Mouse (Mus musculus) retina, postnatal 1 day (tissue): ENCODE results near the gene Atf7ip2.
A peak's percentile ranks its signal among the peaks of the same experiment; 100 is the strongest.
"Not testable (repeated sequence)": the region's sequence is repeated elsewhere in the genome, so short reads cannot be mapped to it uniquely, and the experiment has no call there.

ENCODE experiments used
- DNase-seq: peaks from one replicate; pipeline ENCODE4 v3.0.0-alpha.2; 2012

Atf7ip2 gene

GRCm38 (mm10) chr16:10192679-10193506, at the start of gene Atf7ip2:
Atf7ip2 (plus strand) TSS chr16:10192712.
- peak; percentile 93 for DNase-seq

- DNase-seq = no peak
These were observed 49.3 kb upstream of the Atf7ip2 start for GRCm38 (mm10) chr16:10143166-10143565.

GRCm38 (mm10) chr16:10147401-10147800, 45.1 kb upstream of the Atf7ip2 start:
- DNase-seq = no peak

- DNase-seq = no peak
These were observed 23.2 kb upstream of the Atf7ip2 start for GRCm38 (mm10) chr16:10169123-10169905.

DNA sequence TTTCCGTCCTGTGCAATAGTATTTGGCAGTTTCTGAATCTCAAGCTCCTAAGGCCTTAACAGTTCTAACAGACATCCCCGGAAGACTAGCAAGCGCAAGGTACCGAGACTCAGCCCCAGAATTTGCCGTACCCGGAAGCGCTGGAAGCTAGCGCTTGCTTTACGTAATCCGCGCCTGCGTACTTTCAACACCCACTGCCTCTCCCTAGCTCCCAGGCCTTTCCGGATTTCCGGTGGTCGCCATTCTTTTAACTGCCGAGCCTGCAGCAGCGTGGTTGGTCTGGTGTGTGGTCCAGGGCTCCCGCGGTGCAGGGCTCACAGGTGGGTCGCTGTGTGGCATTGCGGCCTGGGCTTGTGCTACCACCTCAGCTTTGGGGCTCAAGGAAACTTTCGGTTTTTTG, 22.5 kb upstream of the Atf7ip2 start, which contains the start of gene Rpl39l:
Gene Rpl39l (plus strand): TSS at position 222 of the 400 bp plus-strand sequence.
- no peak for DNase-seq

DNA sequence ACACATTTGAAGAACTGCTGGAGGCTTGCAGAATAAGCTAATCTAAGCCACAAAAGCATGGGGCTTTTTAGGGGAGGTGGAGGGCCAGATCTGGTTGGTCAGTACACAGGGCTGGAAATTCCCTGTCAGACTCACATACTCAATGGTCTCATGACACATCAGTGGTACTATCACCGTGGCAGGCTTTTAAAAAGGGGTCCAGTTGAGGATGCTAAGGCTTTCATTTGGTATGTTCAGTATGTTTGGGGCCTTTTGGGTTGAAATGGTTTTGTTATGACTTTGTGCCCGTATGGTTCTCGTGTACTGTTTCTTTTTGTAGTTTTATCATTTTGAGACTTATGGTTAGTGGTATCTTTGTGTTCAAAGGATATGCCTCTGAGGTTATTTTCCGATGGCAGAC, 21.2 kb upstream of the Atf7ip2 start:
- DNase-seq = no peak

- DNase-seq = no peak
These were observed 20.2 kb upstream of the Atf7ip2 start for GRCm38 (mm10) chr16:10172179-10172820.

DNA sequence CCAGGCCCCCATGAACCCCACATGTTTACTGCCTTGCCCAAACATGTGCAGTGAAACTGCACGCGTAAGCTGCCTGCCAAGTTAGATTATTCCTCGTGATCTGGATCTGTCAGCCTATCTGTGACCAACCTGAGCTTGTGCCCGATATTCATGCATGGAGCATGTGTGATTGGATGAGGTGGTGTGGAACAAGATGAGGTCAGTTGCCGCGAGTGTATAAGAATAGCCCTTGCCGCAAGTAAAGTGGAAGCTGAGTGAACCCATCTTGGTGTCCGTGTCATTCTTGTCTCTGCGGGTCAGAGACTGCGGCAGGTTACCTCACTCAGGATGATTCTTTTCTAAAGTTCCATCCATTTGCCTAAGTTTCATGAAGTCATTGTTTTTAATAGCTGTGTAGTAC, 5.1 kb upstream of the Atf7ip2 start:
- not testable (repeated sequence) for DNase-seq

GRCm38 (mm10) chr16:10208777-10209176, 16.3 kb downstream of the Atf7ip2 start:
- no peak for DNase-seq

DNA sequence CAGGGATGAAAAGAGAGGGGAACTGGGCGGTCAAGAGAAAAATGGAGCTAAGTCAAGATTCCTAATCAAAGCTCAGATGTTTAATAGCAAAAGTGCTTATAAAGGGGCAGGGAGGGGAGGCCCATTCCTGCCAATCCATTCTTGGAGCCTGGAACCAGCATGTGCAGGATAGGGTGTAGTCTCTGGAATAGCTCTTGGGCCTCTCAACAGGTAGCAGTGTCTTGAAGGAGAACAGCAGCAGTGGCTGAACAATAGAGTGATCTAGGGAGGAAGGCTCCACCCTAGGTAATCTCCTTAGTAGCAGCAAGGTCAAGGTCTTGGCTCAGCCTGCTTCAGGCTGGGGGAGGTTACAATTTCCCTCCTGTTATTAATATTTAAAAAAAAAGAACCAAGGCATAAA, 23.9 kb downstream of the Atf7ip2 start:
- not testable (repeated sequence) for DNase-seq

- not testable (repeated sequence) for DNase-seq
These were observed 24.5 kb downstream of the Atf7ip2 start for GRCm38 (mm10) chr16:10217020-10217419.

GRCm38 (mm10) chr16:10227361-10227760, 34.8 kb downstream of the Atf7ip2 start:
- no peak for DNase-seq

DNA sequence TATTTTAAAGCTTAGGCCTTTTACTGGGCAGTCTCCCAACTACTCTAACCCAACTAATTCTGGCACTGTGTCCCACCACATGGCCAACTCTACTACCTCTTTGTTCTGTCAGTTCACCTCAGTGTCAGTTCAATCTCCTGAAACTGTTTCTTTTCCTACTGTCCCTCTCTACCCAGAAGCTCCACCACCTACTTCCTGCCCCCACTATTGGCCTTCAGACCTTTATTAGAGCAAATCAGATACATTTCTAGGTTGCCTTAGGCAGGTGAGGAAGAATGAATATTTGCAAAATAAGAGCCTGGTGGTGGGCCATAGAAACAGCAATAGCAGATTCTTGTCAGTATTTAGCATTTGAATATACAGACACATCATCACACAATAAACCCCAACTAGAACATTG, 44.1 kb downstream of the Atf7ip2 start:
- DNase-seq = no peak

DNA sequence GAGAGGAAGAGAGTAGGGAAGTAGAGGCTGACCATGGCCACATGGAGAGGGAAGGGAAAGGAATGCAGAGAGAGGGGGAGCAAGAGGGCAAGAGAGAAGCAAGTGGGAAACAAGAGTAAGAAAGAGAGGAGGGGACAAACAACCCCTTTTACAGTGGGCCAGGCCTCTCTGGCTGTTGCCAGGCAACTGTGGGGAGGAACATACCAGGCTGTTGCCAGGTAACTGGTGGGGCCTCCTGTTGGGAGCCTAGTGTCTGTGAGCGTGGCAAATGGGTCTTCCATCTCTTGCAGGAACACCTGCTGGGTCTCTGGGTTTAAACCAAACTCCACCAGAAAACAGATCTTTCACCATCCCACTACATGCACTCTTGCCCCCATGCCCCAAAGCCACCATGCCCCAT, 61.5 kb downstream of the Atf7ip2 start:
- DNase-seq = peak; percentile 8

DNA sequence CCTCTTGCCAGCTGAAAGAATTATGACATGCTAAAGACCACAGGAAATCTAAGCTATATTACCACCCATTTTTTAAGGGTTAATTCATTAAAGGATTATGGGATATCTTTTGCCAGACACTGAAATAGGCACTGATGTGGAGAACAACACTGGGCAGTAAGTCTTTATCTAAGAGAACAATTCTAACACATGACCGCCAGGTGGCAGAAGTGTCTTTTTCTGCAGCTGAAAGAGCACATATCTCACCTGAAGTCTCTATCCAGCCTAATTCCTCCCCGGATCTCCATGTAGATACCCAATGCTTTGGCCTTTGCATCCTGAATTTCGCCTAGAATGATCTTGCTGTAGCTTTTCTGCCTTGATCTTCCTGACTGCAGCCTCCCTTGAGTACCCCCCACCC, 79.7 kb downstream of the Atf7ip2 start:
- DNase-seq = peak; percentile 67

- DNase-seq = no peak
These were observed 82.0 kb downstream of the Atf7ip2 start for GRCm38 (mm10) chr16:10274465-10274864.

GRCm38 (mm10) chr16:10276778-10277177, 84.3 kb downstream of the Atf7ip2 start:
- not testable (repeated sequence) for DNase-seq

- DNase-seq = peak; percentile 84
These were observed 87.9 kb downstream of the Atf7ip2 start for GRCm38 (mm10) chr16:10280286-10280951.

DNA sequence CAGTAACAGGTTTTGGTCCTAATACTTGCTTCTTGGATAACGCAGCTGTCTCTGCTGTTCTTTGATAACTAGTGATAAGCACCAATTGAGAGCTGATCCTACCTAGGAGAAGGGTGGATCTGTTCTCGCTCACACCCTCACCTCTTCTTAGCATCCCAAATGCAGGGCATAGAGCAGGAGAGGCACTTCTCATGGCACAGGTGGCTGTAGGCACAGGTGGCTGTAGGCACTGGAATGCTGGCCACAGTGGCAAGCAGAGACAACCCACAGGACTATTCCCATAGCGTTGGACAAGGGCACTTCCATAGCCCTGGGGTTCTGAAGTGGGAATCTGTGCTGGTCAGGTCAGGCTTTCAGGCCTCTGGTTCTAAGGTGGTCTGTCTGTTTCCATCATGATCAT, 89.4 kb downstream of the Atf7ip2 start:
- DNase-seq = no peak

GRCm38 (mm10) chr16:10286513-10287268, 94.2 kb downstream of the Atf7ip2 start:
- no peak for DNase-seq

DNA sequence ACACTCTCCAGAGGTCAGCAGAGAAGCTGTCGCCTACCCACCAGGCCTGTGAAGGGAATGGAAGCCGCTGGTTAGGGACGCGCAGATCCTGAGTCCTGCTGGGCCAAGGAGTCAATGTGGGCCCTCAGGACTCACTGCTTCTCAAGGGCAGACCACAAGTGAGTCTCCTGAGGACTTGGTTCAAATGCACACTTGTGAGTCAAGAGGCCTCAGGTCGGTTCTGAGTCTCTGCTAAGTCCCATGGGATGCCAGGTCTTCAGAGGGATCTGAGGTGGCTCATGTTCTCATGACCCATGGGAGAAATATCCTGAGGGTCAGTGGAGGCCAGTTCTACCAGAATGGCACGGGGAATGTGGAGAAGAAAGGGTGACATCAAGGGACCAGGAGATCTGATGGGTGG, 95.6 kb downstream of the Atf7ip2 start:
- DNase-seq = no peak
